Mouse (Mus musculus) lung, embryonic 14.5 days (tissue): Measurements from ENCODE around the gene P3h2. TPM values are rescaled to one million over a fixed set of nuclear protein-coding genes. Genes with fewer than 3 reads are reported as not detected.

Experiments used
- ATAC-seq: fragments of 200-750 bp; cut with Nextera tagmentation; 2 replicates; pipeline ENCODE4 v1.8.0; 2017; ENCODE audit warnings: mild to moderate bottlenecking, moderate TSS enrichment, moderate library complexity; ENCODE audit not compliant: insufficient read depth
- DNase-seq: peaks from one replicate; pipeline ENCODE4 v3.0.0-alpha.2; 2015
- H3K27ac ChIP-seq: fragments of 300-500 bp; sonication (generic); 2 replicates; pipeline ENCODE4 v1.5.1; 2014; ENCODE audit warnings: low read depth, mild to moderate bottlenecking, moderate library complexity
- H3K27me3 ChIP-seq: fragments of 300-500 bp; sonication (generic); 2 replicates; pipeline ENCODE4 v1.6.1; 2014; ENCODE audit warnings: low read length, control low read depth; ENCODE audit not compliant: insufficient read depth
- H3K36me3 ChIP-seq: fragments of 300-500 bp; sonication (generic); 2 replicates; pipeline ENCODE4 v1.6.1; 2014; ENCODE audit warnings: control low read depth; ENCODE audit not compliant: insufficient read depth
- H3K4me1 ChIP-seq: fragments of 300-500 bp; sonication (generic); 2 replicates; pipeline ENCODE4 v1.6.1; 2014; ENCODE audit warnings: antibody characterized with exemption, control low read depth; ENCODE audit not compliant: insufficient read depth
- H3K4me2 ChIP-seq: fragments of 300-500 bp; sonication (generic); 2 replicates; pipeline ENCODE4 v1.6.1; 2014; ENCODE audit warnings: mild to moderate bottlenecking
- H3K4me3 ChIP-seq: fragments of 300-500 bp; sonication (generic); 2 replicates; pipeline ENCODE4 v1.5.1; 2014; ENCODE audit warnings: low read depth, low read length
- H3K9ac ChIP-seq: fragments of 300-500 bp; sonication (generic); 2 replicates; pipeline ENCODE4 v1.6.1; 2014
- H3K9me3 ChIP-seq: fragments of 300-500 bp; sonication (generic); 2 replicates; pipeline ENCODE4 v1.6.1; 2016; ENCODE audit warnings: low read depth, low read length, control low read depth
- CTCF ChIP-seq: IDR thresholded peaks from 2 replicates; pipeline ENCODE4 v1.5.1; 2016; ENCODE audit warnings: antibody characterized with exemption, low read depth
- WGBS: fragments of 180-500 bp; shearing (Covaris S2); extraction: QIAGEN DNeasy Blood & Tissue Kit; methylation state at CpG from one replicate; pipeline ENCODE4 v1.1.7; 2014; 5-methylcytosine and 5-hydroxymethylcytosine counted together
- polyA plus RNA-seq: library from polyadenylated mRNA; unstranded; fragments of >200 nt; fragmentation: Nextera tagmentation; extraction: Ambion mirVana; gene quantifications from 2 replicates; pipeline ENCODE4 v1.2.1, GENCODE M21; 2014

Gene P3h2
- polyA plus RNA-seq, 1 experiment from 2014 or later: 9.1 TPM

- Histone ChIP-seq H3K36me3 (no peaks in the 10 kb centered on the region), H3K9ac (peak overlapping the region; percentile 14; the same call in 1 of the 2 replicates), H3K4me1 (peaks cover 6% of the 10 kb centered on the region; the same call in 1 of the 2 replicates), H3K9me3 (no peaks in the 10 kb centered on the region), H3K4me3 (peak overlapping the region; percentile 75), H3K27me3 (no peaks in the 10 kb centered on the region), H3K4me2 (peak overlapping the region; percentile 80), H3K27ac (0 out of 2 replicates have a peak overlapping the region, but pooled peaks have one; percentile 92)
- WGBS: 12% methylated on average over 4 of the region's 4 CpGs
- no peak for TF ChIP-seq CTCF
- DNase-seq: peak; percentile 18
- ATAC-seq: no peak
Observed at GRCm38 (mm10) chr16:26104274-26104673, 1.3 kb downstream of the P3h2 start.

- Histone ChIP-seq H3K4me1 (peaks cover 6% of the 10 kb centered on the region; the same call in 1 of the 2 replicates), H3K36me3 (no peaks in the 10 kb centered on the region), H3K27ac (no peak overlapping the region), H3K27me3 (no peaks in the 10 kb centered on the region), H3K9ac (no peak overlapping the region), H3K4me2 (no peak overlapping the region), H3K4me3 (no peak overlapping the region), H3K9me3 (no peaks in the 10 kb centered on the region)
- TF ChIP-seq CTCF: no peak
- no peak for ATAC-seq
- DNase-seq: no peak
- WGBS: 75% methylated on average over 2 of the region's 2 CpGs
Observed at GRCm38 (mm10) chr16:26102856-26103255, 2.7 kb downstream of the P3h2 start.

GRCm38 (mm10) chr16:26100167-26100566 lies 5.4 kb downstream of the P3h2 start:
- Histone ChIP-seq H3K27me3 (no peaks in the 10 kb centered on the region), H3K4me1 (peaks cover 6% of the 10 kb centered on the region; the same call in 1 of the 2 replicates), H3K4me3 (no peak overlapping the region), H3K27ac (no peak overlapping the region), H3K9me3 (no peaks in the 10 kb centered on the region), H3K9ac (no peak overlapping the region), H3K4me2 (no peak overlapping the region), H3K36me3 (no peaks in the 10 kb centered on the region)
- 54% methylated on average over 4 of the region's 4 CpGs for WGBS
- TF ChIP-seq CTCF: no peak
- ATAC-seq: no peak
- no peak for DNase-seq

- Histone ChIP-seq H3K4me2 (peak overlapping the region; percentile 42), H3K27ac (peak overlapping the region; percentile 88), H3K9ac (peak overlapping the region; percentile 16; the same call in 1 of the 2 replicates), H3K27me3 (no peaks in the 10 kb centered on the region), H3K9me3 (no peaks in the 10 kb centered on the region), H3K36me3 (no peaks in the 10 kb centered on the region), H3K4me1 (no peaks in the 10 kb centered on the region; the same call in 1 of the 2 replicates), H3K4me3 (no peak overlapping the region)
- TF ChIP-seq CTCF: no peak
- DNase-seq: peak; percentile 82
- WGBS: 41% methylated on average over 7 of the region's 7 CpGs
- ATAC-seq: peak; percentile 95
Observed at GRCm38 (mm10) chr16:26095696-26096284, 9.8 kb downstream of the P3h2 start.

GRCm38 (mm10) chr16:26093888-26094287 lies 11.7 kb downstream of the P3h2 start:
- no peak overlapping the region for H3K9ac ChIP-seq
- WGBS: 59% methylated on average over 4 of the region's 4 CpGs
- H3K27me3 ChIP-seq: no peaks in the 10 kb centered on the region
- H3K27ac ChIP-seq: no peak overlapping the region
- H3K4me3 ChIP-seq: no peak overlapping the region
- H3K4me1 ChIP-seq: no peaks in the 10 kb centered on the region; the same call in 1 of the 2 replicates
- DNase-seq (no peak), ATAC-seq (no peak)
- no peaks in the 10 kb centered on the region for H3K9me3 ChIP-seq
- no peak overlapping the region for H3K4me2 ChIP-seq
- no peaks in the 10 kb centered on the region for H3K36me3 ChIP-seq
- TF ChIP-seq CTCF: no peak

GRCm38 (mm10) chr16:26088976-26089375 lies 16.6 kb downstream of the P3h2 start:
- DNase-seq: no peak
- no peak for ATAC-seq
- Histone ChIP-seq H3K27ac (no peak overlapping the region), H3K27me3 (no peaks in the 10 kb centered on the region), H3K9me3 (no peaks in the 10 kb centered on the region), H3K4me2 (no peak overlapping the region), H3K36me3 (no peaks in the 10 kb centered on the region), H3K4me1 (no peaks in the 10 kb centered on the region), H3K4me3 (no peak overlapping the region), H3K9ac (no peak overlapping the region)
- 87% methylated on average over 5 of the region's 5 CpGs for WGBS
- TF ChIP-seq CTCF: no peak

GRCm38 (mm10) chr16:26088240-26088639 lies 17.3 kb downstream of the P3h2 start:
- Histone ChIP-seq H3K9ac (no peak overlapping the region), H3K36me3 (no peaks in the 10 kb centered on the region), H3K4me3 (no peak overlapping the region), H3K4me1 (no peaks in the 10 kb centered on the region), H3K4me2 (no peak overlapping the region), H3K9me3 (no peaks in the 10 kb centered on the region), H3K27me3 (no peaks in the 10 kb centered on the region), H3K27ac (no peak overlapping the region)
- ATAC-seq (no peak), DNase-seq (no peak)
- WGBS: 85% methylated on average over 1 of the region's 1 CpGs
- no peak for TF ChIP-seq CTCF

GRCm38 (mm10) chr16:26086955-26087354 lies 18.6 kb downstream of the P3h2 start:
- WGBS: 89% methylated on average over 1 of the region's 1 CpGs
- Histone ChIP-seq H3K4me2 (no peak overlapping the region), H3K4me3 (no peak overlapping the region), H3K27me3 (no peaks in the 10 kb centered on the region), H3K27ac (no peak overlapping the region), H3K36me3 (no peaks in the 10 kb centered on the region), H3K9me3 (no peaks in the 10 kb centered on the region), H3K9ac (no peak overlapping the region), H3K4me1 (no peaks in the 10 kb centered on the region)
- ATAC-seq (no peak), DNase-seq (no peak)
- TF ChIP-seq CTCF: no peak
